Mouse (Mus musculus) MEL (cell line): Measurements from ENCODE around the gene Camta1. TPM values are rescaled to one million over a fixed set of nuclear protein-coding genes. Genes with fewer than 3 reads are reported as not detected.

Experiments
- DNase-seq: peaks from one replicate; pipeline ENCODE4 v3.0.0; 2011; ENCODE audit warnings: low read depth, low spot score
- H3K27ac ChIP-seq: 2 replicates; pipeline ENCODE4 v1.5.1; 2012; ENCODE audit warnings: low read depth, mild to moderate bottlenecking, control low read depth, low read length, moderate library complexity; ENCODE audit not compliant: control insufficient read depth
- H3K27me3 ChIP-seq, 2 experiments: fragments of 150-350 bp in 1 of 2; sonication (generic) in 1 of 2; 2 replicates each; pipeline ENCODE4 v1.6.1; 2012; ENCODE audit warnings: low read length in 2 of 2, mild to moderate bottlenecking in 2 of 2, improper control_type of control experiment in 1 of 2, moderate library complexity in 1 of 2; ENCODE audit not compliant: insufficient read depth in 2 of 2, control insufficient read depth in 1 of 2
- H3K36me3 ChIP-seq, 2 experiments: 2 replicates each; pipeline ENCODE4 v1.6.1; 2012 to 2014; ENCODE audit warnings: low read length in 2 of 2, improper control_type of control experiment in 1 of 2, inconsistent platforms in 1 of 2, mild to moderate bottlenecking in 1 of 2; ENCODE audit not compliant: insufficient read depth in 2 of 2, control insufficient read depth in 1 of 2
- H3K4me1 ChIP-seq, 2 experiments: fragments of 150-350 bp in 1 of 2; sonication (generic) in 1 of 2; 2 replicates each; pipeline ENCODE4 v1.6.1; 2012; ENCODE audit warnings: low read length in 2 of 2, improper control_type of control experiment in 1 of 2, mild to moderate bottlenecking in 1 of 2; ENCODE audit not compliant: insufficient read depth in 2 of 2, control insufficient read depth in 1 of 2
- H3K4me3 ChIP-seq, 2 experiments: fragments of 150-350 bp in 1 of 2; sonication (generic) in 1 of 2; 2 replicates each; pipeline ENCODE4 v1.5.1; 2012; ENCODE audit warnings: low read depth in 2 of 2, low read length in 2 of 2, mild to moderate bottlenecking in 2 of 2, moderate library complexity in 2 of 2, control low read depth in 1 of 2, improper control_type of control experiment in 1 of 2; ENCODE audit not compliant: control insufficient read depth in 1 of 2, insufficient read depth in 1 of 2
- H3K79me2 ChIP-seq: 2 replicates; pipeline ENCODE4 v1.6.1; 2012; ENCODE audit warnings: mild to moderate bottlenecking, low read length, moderate library complexity; ENCODE audit not compliant: control insufficient read depth, poor library complexity, insufficient read depth
- H3K9ac ChIP-seq: 2 replicates; pipeline ENCODE4 v1.6.1; 2012; ENCODE audit warnings: low read depth, mild to moderate bottlenecking, control low read depth, low read length, moderate library complexity; ENCODE audit not compliant: control insufficient read depth, poor library complexity, severe bottlenecking
- H3K9me3 ChIP-seq: fragments of 150-350 bp; sonication (generic); replicated peaks from 2 replicates; pipeline ENCODE4 v1.6.1; 2012; ENCODE audit warnings: mild to moderate bottlenecking, low read length, improper control_type of control experiment, moderate library complexity; ENCODE audit not compliant: insufficient read depth
- BHLHE40 ChIP-seq: IDR thresholded peaks from 2 replicates; pipeline ENCODE4 v1.6.1; 2012; ENCODE audit warnings: low read depth, mild to moderate bottlenecking, inconsistent platforms, low read length, improper control_type of control experiment, borderline replicate concordance
- E2F4 ChIP-seq: IDR thresholded peaks from 2 replicates; pipeline ENCODE4 v1.6.1; 2011; ENCODE audit warnings: low read depth, low read length, improper control_type of control experiment, borderline replicate concordance
- ELF1 ChIP-seq: IDR thresholded peaks from 2 replicates; pipeline ENCODE4 v1.6.1; 2014; ENCODE audit warnings: low read depth, mild to moderate bottlenecking, inconsistent platforms, low read length, improper control_type of control experiment, moderate library complexity
- EP300 ChIP-seq, 2 experiments: IDR thresholded peaks; 2 replicates each; pipeline ENCODE4 v1.6.1; 2011; ENCODE audit warnings: improper control_type of control experiment in 2 of 2, low read length in 2 of 2, low read depth in 1 of 2, mild to moderate bottlenecking in 1 of 2
- ETS1 ChIP-seq: IDR thresholded peaks from 2 replicates; pipeline ENCODE4 v1.6.1; 2012; ENCODE audit warnings: low read depth, mild to moderate bottlenecking, inconsistent platforms, low read length, improper control_type of control experiment, moderate library complexity
- HCFC1 ChIP-seq: IDR thresholded peaks from 2 replicates; pipeline ENCODE4 v1.6.1; 2012; ENCODE audit warnings: low read depth, mild to moderate bottlenecking, inconsistent platforms, low read length, improper control_type of control experiment, moderate library complexity
- KAT2A ChIP-seq: conservative IDR thresholded peaks from 2 replicates; pipeline ENCODE4 v1.6.1; 2012; ENCODE audit warnings: low read depth, low read length, improper control_type of control experiment, inconsistent platforms
- MAFK ChIP-seq: IDR thresholded peaks from 2 replicates; pipeline ENCODE4 v1.6.1; 2011; ENCODE audit warnings: low read depth, mild to moderate bottlenecking, low read length, improper control_type of control experiment, borderline replicate concordance
- MAX ChIP-seq: IDR thresholded peaks from 2 replicates; pipeline ENCODE4 v1.6.1; 2011; ENCODE audit warnings: low read length, improper control_type of control experiment
- MAZ ChIP-seq: IDR thresholded peaks from 2 replicates; pipeline ENCODE4 v1.6.1; 2012; ENCODE audit warnings: low read depth, mild to moderate bottlenecking, inconsistent platforms, low read length, improper control_type of control experiment
- MEF2A ChIP-seq: IDR thresholded peaks from 2 replicates; pipeline ENCODE4 v1.6.1; 2014; ENCODE audit warnings: low read depth, mild to moderate bottlenecking, inconsistent platforms, low read length, improper control_type of control experiment; ENCODE audit not compliant: poor library complexity, insufficient replicate concordance, severe bottlenecking; ENCODE audit errors: extremely low read depth
- MXI1 ChIP-seq: IDR thresholded peaks from 2 replicates; pipeline ENCODE4 v1.6.1; 2011; ENCODE audit warnings: mild to moderate bottlenecking, low read depth, low read length, improper control_type of control experiment
- MYC ChIP-seq: IDR thresholded peaks from 2 replicates; pipeline ENCODE4 v1.6.1; 2011; ENCODE audit warnings: low read depth, mild to moderate bottlenecking, low read length, improper control_type of control experiment, moderate library complexity
- NRF1 ChIP-seq: IDR thresholded peaks from 2 replicates; pipeline ENCODE4 v1.6.1; 2014; ENCODE audit warnings: low read depth, mild to moderate bottlenecking, inconsistent platforms, low read length, improper control_type of control experiment, moderate library complexity; ENCODE audit not compliant: poor library complexity, insufficient read depth, severe bottlenecking
- POLR2A ChIP-seq, 2 experiments: IDR thresholded peaks; 2 replicates each; pipeline ENCODE4 v1.6.1; 2011 to 2012; ENCODE audit warnings: low read length in 2 of 2, mild to moderate bottlenecking in 2 of 2, control low read depth in 1 of 2, improper control_type of control experiment in 1 of 2, low read depth in 1 of 2, moderate library complexity in 1 of 2; ENCODE audit not compliant: control insufficient read depth in 1 of 2, insufficient read depth in 1 of 2, poor library complexity in 1 of 2
- RAD21 ChIP-seq: IDR thresholded peaks from 2 replicates; pipeline ENCODE4 v1.6.1; 2011; ENCODE audit warnings: mild to moderate bottlenecking, low read depth, low read length, improper control_type of control experiment
- RCOR1 ChIP-seq: IDR thresholded peaks from 2 replicates; pipeline ENCODE4 v1.6.1; 2012; ENCODE audit warnings: low read depth, mild to moderate bottlenecking, inconsistent platforms, low read length, improper control_type of control experiment
- SMC3 ChIP-seq: IDR thresholded peaks from 2 replicates; pipeline ENCODE4 v1.6.1; 2011; ENCODE audit warnings: low read depth, low read length, improper control_type of control experiment
- TBP ChIP-seq: IDR thresholded peaks from 2 replicates; pipeline ENCODE4 v1.8.0; 2011; ENCODE audit warnings: low read depth, low read length, improper control_type of control experiment
- USF1 ChIP-seq: IDR thresholded peaks from 2 replicates; pipeline ENCODE4 v1.6.1; 2014; ENCODE audit warnings: low read depth, mild to moderate bottlenecking, inconsistent platforms, low read length, improper control_type of control experiment, moderate library complexity
- USF2 ChIP-seq, 2 experiments: IDR thresholded peaks; 2 replicates each; pipeline ENCODE4 v1.6.1; 2011 to 2012; ENCODE audit warnings: improper control_type of control experiment in 2 of 2, low read length in 2 of 2, borderline replicate concordance in 1 of 2, inconsistent platforms in 1 of 2, low read depth in 1 of 2, mild to moderate bottlenecking in 1 of 2; ENCODE audit not compliant: insufficient read depth in 1 of 2
- ZC3H11A ChIP-seq: IDR thresholded peaks from 2 replicates; pipeline ENCODE4 v1.6.1; 2012; ENCODE audit warnings: low read depth, mild to moderate bottlenecking, inconsistent platforms, low read length, improper control_type of control experiment
- ZKSCAN1 ChIP-seq: IDR thresholded peaks from 2 replicates; pipeline ENCODE4 v1.6.1; 2012; ENCODE audit warnings: low read depth, mild to moderate bottlenecking, inconsistent platforms, low read length, improper control_type of control experiment, moderate library complexity
- ZNF384 ChIP-seq: IDR thresholded peaks from 2 replicates; pipeline ENCODE4 v1.6.1; 2012; ENCODE audit warnings: low read depth, mild to moderate bottlenecking, inconsistent platforms, low read length, improper control_type of control experiment
- polyA plus RNA-seq, 2 experiments: library from polyadenylated mRNA; stranded (reverse) in 1 of 2; unstranded in 1 of 2; fragments of >175 nt in 1 of 2; fragments of >200 nt in 1 of 2; gene quantifications; 2 replicates each; pipeline versions ENCODE4 v1.2.1 to v1.2.4; 2012; ENCODE audit warnings: low replicate concordance in 2 of 2, low read depth in 1 of 2; ENCODE audit not compliant: insufficient read length in 2 of 2, insufficient read depth in 1 of 2, missing spikeins in 1 of 2
- total RNA-seq: library from RNA; depleted of rRNA; stranded (reverse); fragments of 300-350 nt; gene quantifications from 2 replicates; pipeline ENCODE4 v1.2.3, GENCODE M21; 2012

Camta1 gene
- total and polyA plus RNA-seq, 3 experiments: 28.2 to 87.5 TPM; not detected in 1

- Histone ChIP-seq H3K4me3 (no peak overlapping the region), H3K79me2 (no peaks in the 10 kb centered on the region), H3K36me3 (no peaks in the 10 kb centered on the region), H3K9me3 (no peaks in the 10 kb centered on the region), H3K27ac (no peak overlapping the region), H3K9ac (no peak overlapping the region), H3K27me3 (no peaks in the 10 kb centered on the region), H3K4me1 (no peaks in the 10 kb centered on the region)
- DNase-seq: no peak
- TF ChIP-seq ZNF384 (no peak), RAD21 (no peak), SMC3 (no peak), ZC3H11A (no peak), USF2 (IDR thresholded peaks at IDR 0.05; ENCODE audit: borderline replicate concordance in 1 of 2, insufficient read depth in 1 of 2, low read depth in 1 of 2, low read length in 2 of 2) (no peak), MEF2A (no peak), TBP (no peak), MAFK (no peak), ELF1 (no peak), RCOR1 (no peak), USF1 (no peak), MAZ (no peak), MXI1 (no peak), MAX (no peak), EP300 (IDR thresholded peaks at IDR 0.05; ENCODE audit: low read depth in 1 of 2, low read length in 2 of 2) (no peak), ETS1 (no peak), NRF1 (no peak), HCFC1 (no peak), POLR2A (IDR thresholded peaks at IDR 0.05; ENCODE audit: control insufficient read depth in 1 of 2, insufficient read depth in 1 of 2, low read depth in 1 of 2, low read length in 2 of 2, poor library complexity in 1 of 2) (no peak), BHLHE40 (no peak)
Measured at GRCm38 (mm10) chr4:151385985-151386700, 475.5 kb downstream of the Camta1 start.

- Histone ChIP-seq H3K4me1 (no peaks in the 10 kb centered on the region), H3K79me2 (no peaks in the 10 kb centered on the region), H3K27ac (no peak overlapping the region), H3K9ac (no peak overlapping the region), H3K36me3 (no peaks in the 10 kb centered on the region), H3K27me3 (no peaks in the 10 kb centered on the region)
- TF ChIP-seq KAT2A (no peak), USF1 (no peak), E2F4 (no peak), MXI1 (no peak), MAFK (no peak), ELF1 (no peak), MYC (no peak), USF2 (IDR thresholded peaks at IDR 0.05; ENCODE audit: borderline replicate concordance in 1 of 2, insufficient read depth in 1 of 2, low read depth in 1 of 2, low read length in 2 of 2) (no peak), ZKSCAN1 (no peak)
- TF ChIP-seq, all 39 proteins: peak for 0
- Histone ChIP-seq H3K4me3 (no peak overlapping the region), H3K9me3 (no peaks in the 10 kb centered on the region)
- no peak for DNase-seq
Measured at GRCm38 (mm10) chr4:151377731-151378130, 483.9 kb downstream of the Camta1 start.
